Mouse (Mus musculus): ENCODE measurements around the gene Nos1ap. TPM values are rescaled to one million over a fixed set of nuclear protein-coding genes. Genes with fewer than 3 reads are reported as not detected.

The Nos1ap gene
- polyA plus RNA-seq, 1 experiment = 79.8 TPM

DNA sequence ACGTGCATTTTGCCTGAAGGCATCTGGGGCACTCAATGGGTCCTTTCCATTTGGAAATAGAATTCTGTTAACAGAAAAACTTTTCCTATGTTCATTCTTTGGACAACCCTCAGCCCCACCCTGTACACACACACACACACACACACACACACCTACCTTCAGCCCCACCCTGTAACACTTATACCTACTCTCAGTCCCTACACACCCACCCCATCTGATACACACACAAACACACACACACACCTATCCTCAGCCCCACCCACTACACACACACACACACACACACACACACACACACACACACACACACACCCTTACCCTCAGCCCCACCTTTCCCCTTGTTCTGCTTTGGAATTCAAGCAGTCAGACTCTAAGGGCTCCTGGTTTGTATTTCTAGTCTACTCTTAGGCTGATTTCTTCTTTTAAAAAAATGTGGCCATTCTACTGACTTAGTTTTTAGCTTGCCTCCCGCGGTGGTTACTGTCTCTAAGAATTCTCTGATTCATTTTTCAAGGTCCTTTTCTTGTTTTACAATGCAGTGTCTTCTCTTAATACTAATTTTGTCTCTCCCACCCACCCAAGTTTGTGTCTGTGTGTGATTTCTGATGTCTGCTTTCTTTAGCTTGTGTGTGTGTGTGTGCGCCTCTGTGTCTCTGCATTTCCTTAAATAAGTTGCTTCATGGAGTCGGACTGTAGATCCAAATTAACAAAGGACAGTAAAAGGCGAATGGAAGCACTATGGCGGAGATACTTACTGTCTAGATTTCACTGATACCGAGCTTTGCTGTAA is 179.1 kb downstream of the Nos1ap start:
- WGBS = 91% methylated on average over 8 of the region's 8 CpGs
- TF ChIP-seq POLR2A (IDR thresholded peaks at IDR 0.05; ENCODE audit: low read depth, low read length) = no peak
- TF ChIP-seq CTCF (IDR thresholded peaks at IDR 0.05; ENCODE audit: extremely low read depth, insufficient read length, insufficient replicate concordance, low read depth, low read length) = no peak
- Histone ChIP-seq H3K4me1 (ENCODE audit: control insufficient read depth, insufficient read depth, insufficient read length, low read length) (no peaks in the 10 kb centered on the region), H3K4me3 (ENCODE audit: low read depth, low read length) (no peak overlapping the region), H3K36me3 (ENCODE audit: control insufficient read depth, insufficient read depth, low read length) (no peaks in the 10 kb centered on the region), H3K27me3 (ENCODE audit: control insufficient read depth, insufficient read depth, low read length) (no peaks in the 10 kb centered on the region), H3K27ac (ENCODE audit: insufficient read depth, low read depth, low read length) (no peak overlapping the region)

DNA sequence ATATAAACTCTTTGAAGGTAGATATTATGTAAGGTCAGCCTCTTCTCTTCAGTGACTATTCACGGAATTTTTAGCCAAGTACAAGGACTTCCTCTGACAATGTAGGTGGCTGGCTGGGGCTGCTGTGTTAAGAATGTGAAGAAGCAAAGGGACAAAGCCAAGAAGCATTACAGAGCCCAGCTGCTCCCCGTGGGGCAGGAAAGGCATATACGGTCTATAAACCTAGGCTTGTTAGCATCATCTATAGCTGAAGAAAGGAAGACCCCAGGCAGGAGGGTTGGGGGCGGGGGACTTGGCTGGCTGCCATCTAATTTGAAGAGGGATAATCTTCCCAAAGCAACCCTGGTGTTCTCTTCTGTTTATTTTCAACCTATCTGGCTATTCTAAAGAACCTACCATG is 180.6 kb downstream of the Nos1ap start:
- WGBS = 77% methylated on average over 4 of the region's 4 CpGs
- Histone ChIP-seq H3K36me3 (ENCODE audit: control insufficient read depth, insufficient read depth, low read length) (no peaks in the 10 kb centered on the region), H3K27me3 (ENCODE audit: control insufficient read depth, insufficient read depth, low read length) (no peaks in the 10 kb centered on the region), H3K27ac (ENCODE audit: insufficient read depth, low read depth, low read length) (no peak overlapping the region), H3K4me1 (ENCODE audit: control insufficient read depth, insufficient read depth, insufficient read length, low read length) (no peaks in the 10 kb centered on the region), H3K4me3 (ENCODE audit: low read depth, low read length) (no peak overlapping the region)
- TF ChIP-seq POLR2A (IDR thresholded peaks at IDR 0.05; ENCODE audit: low read depth, low read length) = no peak
- TF ChIP-seq CTCF (IDR thresholded peaks at IDR 0.05; ENCODE audit: extremely low read depth, insufficient read length, insufficient replicate concordance, low read depth, low read length) = no peak

DNA sequence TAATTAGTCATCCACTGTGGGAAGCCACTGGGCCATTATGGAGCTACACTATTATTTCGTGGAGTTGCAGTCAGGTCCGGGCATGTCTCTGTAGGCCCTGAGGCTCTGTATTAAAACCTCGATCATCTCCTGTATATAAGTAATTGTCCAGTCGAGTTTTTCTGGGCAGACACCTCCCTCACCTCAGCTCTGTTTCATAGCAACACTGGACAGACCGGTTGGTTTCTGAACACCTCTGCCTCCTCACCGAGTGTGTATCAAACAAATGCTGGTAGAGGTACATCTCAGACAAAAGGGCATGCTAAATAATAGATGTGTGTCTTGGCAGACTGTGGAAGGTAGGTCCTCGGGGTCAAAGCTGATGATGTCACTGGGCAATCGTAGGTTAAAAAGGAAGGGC is 182.7 kb downstream of the Nos1ap start:
- no peaks in the 10 kb centered on the region for H3K4me1 ChIP-seq (ENCODE audit: control insufficient read depth, insufficient read depth, insufficient read length, low read length)
- H3K27me3 ChIP-seq (ENCODE audit: control insufficient read depth, insufficient read depth, low read length) = no peaks in the 10 kb centered on the region
- H3K4me3 ChIP-seq (ENCODE audit: low read depth, low read length) = no peak overlapping the region
- no peaks in the 10 kb centered on the region for H3K36me3 ChIP-seq (ENCODE audit: control insufficient read depth, insufficient read depth, low read length)
- TF ChIP-seq CTCF (IDR thresholded peaks at IDR 0.05; ENCODE audit: extremely low read depth, insufficient read length, insufficient replicate concordance, low read depth, low read length) (no peak), POLR2A (IDR thresholded peaks at IDR 0.05; ENCODE audit: low read depth, low read length) (no peak)
- WGBS = 77% methylated on average over 8 of the region's 8 CpGs
- H3K27ac ChIP-seq (ENCODE audit: insufficient read depth, low read depth, low read length) = no peak overlapping the region

DNA sequence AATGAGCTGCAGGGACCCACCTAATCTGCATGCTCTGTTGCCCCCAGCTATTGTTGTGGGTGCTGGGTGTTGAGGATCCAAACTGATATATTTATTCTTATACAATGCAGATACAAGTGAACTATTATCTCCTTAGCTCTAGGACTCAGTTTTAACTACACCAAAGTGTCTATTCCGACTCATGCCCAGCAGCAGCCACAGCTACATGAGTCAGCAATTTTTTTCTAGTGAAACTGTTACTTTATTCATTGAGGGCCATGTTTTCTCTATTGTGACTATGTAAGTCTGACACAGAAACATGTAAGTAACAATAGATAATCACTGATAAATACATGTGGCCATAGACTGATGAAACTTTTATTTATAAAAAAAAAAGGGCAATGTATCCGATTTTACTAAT is 184.5 kb downstream of the Nos1ap start:
- Histone ChIP-seq H3K36me3 (ENCODE audit: control insufficient read depth, insufficient read depth, low read length) (no peaks in the 10 kb centered on the region), H3K4me3 (ENCODE audit: low read depth, low read length) (no peak overlapping the region), H3K27ac (ENCODE audit: insufficient read depth, low read depth, low read length) (no peak overlapping the region), H3K4me1 (ENCODE audit: control insufficient read depth, insufficient read depth, insufficient read length, low read length) (peaks cover 4% of the 10 kb centered on the region; the same call in 1 of the 2 replicates), H3K27me3 (ENCODE audit: control insufficient read depth, insufficient read depth, low read length) (no peaks in the 10 kb centered on the region)
- no peak for TF ChIP-seq CTCF (IDR thresholded peaks at IDR 0.05; ENCODE audit: extremely low read depth, insufficient read length, insufficient replicate concordance, low read depth, low read length)
- no peak for TF ChIP-seq POLR2A (IDR thresholded peaks at IDR 0.05; ENCODE audit: low read depth, low read length)
- 80% methylated on average over 2 of the region's 2 CpGs for WGBS

DNA sequence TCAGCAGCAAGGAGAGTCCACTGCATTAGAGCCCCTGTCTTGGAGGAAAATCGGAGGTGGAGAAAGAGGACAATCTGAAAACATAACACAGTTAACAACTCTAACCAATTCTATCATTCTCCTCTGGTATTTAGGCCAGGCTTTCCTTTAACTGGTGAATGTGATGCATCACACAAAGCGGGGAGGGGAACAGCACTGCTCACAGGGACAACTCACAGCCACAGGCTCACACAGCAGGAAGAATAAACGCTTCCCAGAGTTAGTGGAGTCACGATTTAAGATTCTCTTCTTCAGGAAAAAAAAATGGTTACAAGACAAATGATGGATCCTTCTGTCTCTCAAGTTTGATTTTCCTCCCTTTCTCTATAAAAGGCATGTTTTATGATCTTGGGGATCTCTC is 187.0 kb downstream of the Nos1ap start:
- WGBS = 85% methylated on average over 4 of the region's 4 CpGs
- Histone ChIP-seq H3K27ac (ENCODE audit: insufficient read depth, low read depth, low read length) (no peak overlapping the region), H3K4me3 (ENCODE audit: low read depth, low read length) (no peak overlapping the region), H3K4me1 (ENCODE audit: control insufficient read depth, insufficient read depth, insufficient read length, low read length) (peaks cover 4% of the 10 kb centered on the region; the same call in 1 of the 2 replicates), H3K27me3 (ENCODE audit: control insufficient read depth, insufficient read depth, low read length) (no peaks in the 10 kb centered on the region), H3K36me3 (ENCODE audit: control insufficient read depth, insufficient read depth, low read length) (no peaks in the 10 kb centered on the region)
- TF ChIP-seq POLR2A (IDR thresholded peaks at IDR 0.05; ENCODE audit: low read depth, low read length) = no peak
- TF ChIP-seq CTCF (IDR thresholded peaks at IDR 0.05; ENCODE audit: extremely low read depth, insufficient read length, insufficient replicate concordance, low read depth, low read length) = no peak

DNA sequence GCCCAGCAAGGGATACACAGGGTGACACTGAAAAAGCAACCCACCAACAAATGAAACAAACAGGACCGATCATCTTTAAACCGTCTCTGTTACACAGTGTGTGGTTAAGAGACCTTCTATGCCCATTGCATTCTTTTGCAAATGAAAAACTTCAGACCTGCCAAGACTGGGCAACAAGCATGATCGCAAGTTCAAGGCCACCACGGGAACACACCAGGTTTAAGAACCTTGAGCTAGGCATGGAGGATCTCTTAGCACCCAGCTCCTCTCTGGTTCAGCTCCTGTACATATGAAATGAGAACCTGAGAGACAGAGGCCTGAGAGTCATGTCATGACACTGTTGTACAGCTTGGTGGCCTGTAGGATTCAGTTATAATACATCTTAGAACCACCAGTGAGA is 190.8 kb downstream of the Nos1ap start:
- no peak for TF ChIP-seq CTCF (IDR thresholded peaks at IDR 0.05; ENCODE audit: extremely low read depth, insufficient read length, insufficient replicate concordance, low read depth, low read length)
- no peak for TF ChIP-seq POLR2A (IDR thresholded peaks at IDR 0.05; ENCODE audit: low read depth, low read length)
- no peak overlapping the region for H3K4me3 ChIP-seq (ENCODE audit: low read depth, low read length)
- peaks cover 4% of the 10 kb centered on the region; the same call in 1 of the 2 replicates for H3K4me1 ChIP-seq (ENCODE audit: control insufficient read depth, insufficient read depth, insufficient read length, low read length)
- 97% methylated on average over 4 of the region's 4 CpGs for WGBS
- H3K27ac ChIP-seq (ENCODE audit: insufficient read depth, low read depth, low read length) = no peak overlapping the region
- no peaks in the 10 kb centered on the region for H3K36me3 ChIP-seq (ENCODE audit: control insufficient read depth, insufficient read depth, low read length)
- H3K27me3 ChIP-seq (ENCODE audit: control insufficient read depth, insufficient read depth, low read length) = no peaks in the 10 kb centered on the region

DNA sequence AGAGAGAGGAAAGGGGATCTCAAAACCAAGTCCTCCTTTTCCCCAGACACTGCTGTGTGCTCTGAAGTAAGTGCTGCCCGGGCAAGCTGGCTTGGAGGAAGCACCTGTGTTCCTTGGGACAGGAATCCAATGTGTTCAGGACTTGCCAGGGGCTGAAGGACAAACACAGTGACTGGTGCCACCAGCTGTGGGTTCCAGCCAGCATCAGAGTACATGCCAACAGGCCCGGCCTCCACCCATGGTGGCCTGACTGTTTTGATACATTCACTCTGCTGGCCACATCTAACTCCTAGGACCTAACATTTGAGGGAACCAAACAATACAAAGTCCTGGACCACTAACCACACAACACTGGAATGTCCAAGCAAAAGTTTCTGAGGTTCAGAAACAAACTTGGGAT is 194.6 kb downstream of the Nos1ap start:
- H3K27me3 ChIP-seq (ENCODE audit: control insufficient read depth, insufficient read depth, low read length) = no peaks in the 10 kb centered on the region
- no peak for TF ChIP-seq CTCF (IDR thresholded peaks at IDR 0.05; ENCODE audit: extremely low read depth, insufficient read length, insufficient replicate concordance, low read depth, low read length)
- no peak for TF ChIP-seq POLR2A (IDR thresholded peaks at IDR 0.05; ENCODE audit: low read depth, low read length)
- no peak overlapping the region for H3K4me3 ChIP-seq (ENCODE audit: low read depth, low read length)
- no peak overlapping the region for H3K27ac ChIP-seq (ENCODE audit: insufficient read depth, low read depth, low read length)
- WGBS = 34% methylated on average over 2 of the region's 2 CpGs
- H3K4me1 ChIP-seq (ENCODE audit: control insufficient read depth, insufficient read depth, insufficient read length, low read length) = peaks cover 10% of the 10 kb centered on the region
- no peaks in the 10 kb centered on the region for H3K36me3 ChIP-seq (ENCODE audit: control insufficient read depth, insufficient read depth, low read length)
